Mouse (Mus musculus) brown adipose tissue, adult 24 weeks (tissue): ENCODE measurements around the gene Nxnl2. TPM values are rescaled to one million over a fixed set of nuclear protein-coding genes. Genes with fewer than 3 reads are reported as not detected.
A peak's percentile ranks its signal among the peaks of the same experiment; 100 is the strongest.

ENCODE experiments used
- H3K27ac ChIP-seq: fragments of 200-500 bp; replicated peaks from 2 replicates; pipeline ENCODE4 v1.5.1; 2012; ENCODE audit warnings: low read depth, mild to moderate bottlenecking, low read length
- H3K4me1 ChIP-seq: fragments of 200-500 bp; 2 replicates; pipeline ENCODE4 v1.6.1; 2012; ENCODE audit warnings: low read length, mixed read lengths; ENCODE audit not compliant: control insufficient read depth, insufficient read depth, insufficient read length
- H3K4me3 ChIP-seq: fragments of 200-500 bp; 2 replicates; pipeline ENCODE4 v1.5.1; 2012; ENCODE audit warnings: low read depth, mild to moderate bottlenecking, low read length, moderate library complexity; ENCODE audit not compliant: insufficient read depth
- polyA plus RNA-seq: library from polyadenylated mRNA; stranded (reverse); fragments of >200 nt; gene quantifications from 2 replicates; pipeline ENCODE4 v1.2.4, GENCODE M21; 2012; ENCODE audit not compliant: missing spikeins, insufficient read depth, insufficient read length

The Nxnl2 gene
- polyA plus RNA-seq, 1 experiment: not detected

GRCm38 (mm10) chr13:51156014-51156386 lies 14.8 kb upstream of the Nxnl2 start:
- no peaks in the 10 kb centered on the region for H3K4me1 ChIP-seq
- H3K27ac ChIP-seq: no peak overlapping the region
- no peak overlapping the region for H3K4me3 ChIP-seq

- Histone ChIP-seq H3K4me1 (no peaks in the 10 kb centered on the region), H3K4me3 (no peak overlapping the region), H3K27ac (no peak overlapping the region)
These were observed 13.5 kb upstream of the Nxnl2 start for GRCm38 (mm10) chr13:51157291-51157690.

- Histone ChIP-seq H3K4me1 (no peaks in the 10 kb centered on the region), H3K4me3 (no peak overlapping the region), H3K27ac (no peak overlapping the region)
These were observed 9.2 kb upstream of the Nxnl2 start for GRCm38 (mm10) chr13:51161672-51162071.

GRCm38 (mm10) chr13:51162246-51162645 lies 8.6 kb upstream of the Nxnl2 start:
- Histone ChIP-seq H3K4me1 (no peaks in the 10 kb centered on the region), H3K27ac (no peak overlapping the region)

GRCm38 (mm10) chr13:51166711-51167110 lies 4.1 kb upstream of the Nxnl2 start:
- Histone ChIP-seq H3K4me3 (no peak overlapping the region), H3K27ac (no peak overlapping the region)

More at GRCm38 (mm10) chr13:51162246-51162645, 8.6 kb upstream of the Nxnl2 start:
- H3K4me3 ChIP-seq: no peak overlapping the region

GRCm38 (mm10) chr13:51170215-51170614 lies 607 bp upstream of the Nxnl2 start:
- Histone ChIP-seq H3K4me1 (peaks cover 2% of the 10 kb centered on the region; the same call in 1 of the 2 replicates), H3K27ac (no peak overlapping the region), H3K4me3 (0 out of 2 replicates have a peak overlapping the region, but pooled peaks have one; percentile 15)

More at GRCm38 (mm10) chr13:51166711-51167110, 4.1 kb upstream of the Nxnl2 start:
- H3K4me1 ChIP-seq: peaks cover 2% of the 10 kb centered on the region; the same call in 1 of the 2 replicates

- Histone ChIP-seq H3K4me3 (no peak overlapping the region), H3K27ac (no peak overlapping the region), H3K4me1 (peaks cover 2% of the 10 kb centered on the region; the same call in 1 of the 2 replicates)
These were observed 1.8 kb downstream of the Nxnl2 start for GRCm38 (mm10) chr13:51172601-51173000.

GRCm38 (mm10) chr13:51178932-51179331 lies 8.1 kb downstream of the Nxnl2 start:
- no peak overlapping the region for H3K27ac ChIP-seq
- no peaks in the 10 kb centered on the region for H3K4me1 ChIP-seq

GRCm38 (mm10) chr13:51179362-51179761 lies 8.5 kb downstream of the Nxnl2 start:
- H3K27ac ChIP-seq: no peak overlapping the region
- no peaks in the 10 kb centered on the region for H3K4me1 ChIP-seq
- no peak overlapping the region for H3K4me3 ChIP-seq

More at GRCm38 (mm10) chr13:51178932-51179331, 8.1 kb downstream of the Nxnl2 start:
- no peak overlapping the region for H3K4me3 ChIP-seq

- no peak overlapping the region for H3K27ac ChIP-seq
- no peak overlapping the region for H3K4me3 ChIP-seq
- no peaks in the 10 kb centered on the region for H3K4me1 ChIP-seq
These were observed 11.4 kb downstream of the Nxnl2 start for GRCm38 (mm10) chr13:51182236-51182635.

- Histone ChIP-seq H3K4me3 (no peak overlapping the region), H3K4me1 (no peaks in the 10 kb centered on the region), H3K27ac (no peak overlapping the region)
These were observed 14.1 kb downstream of the Nxnl2 start for GRCm38 (mm10) chr13:51184896-51185295.

GRCm38 (mm10) chr13:51190336-51190735 lies 19.5 kb downstream of the Nxnl2 start:
- Histone ChIP-seq H3K27ac (no peak overlapping the region), H3K4me3 (no peak overlapping the region), H3K4me1 (no peaks in the 10 kb centered on the region)

GRCm38 (mm10) chr13:51191416-51192140 lies 20.8 kb downstream of the Nxnl2 start:
- H3K4me1 ChIP-seq: no peaks in the 10 kb centered on the region
- H3K27ac ChIP-seq: no peak overlapping the region
- no peak overlapping the region for H3K4me3 ChIP-seq

- no peaks in the 10 kb centered on the region for H3K4me1 ChIP-seq
- H3K27ac ChIP-seq: no peak overlapping the region
- H3K4me3 ChIP-seq: no peak overlapping the region
These were observed 23.1 kb downstream of the Nxnl2 start for GRCm38 (mm10) chr13:51193893-51194292.

GRCm38 (mm10) chr13:51197699-51198098 lies 26.9 kb downstream of the Nxnl2 start:
- H3K27ac ChIP-seq: no peak overlapping the region

GRCm38 (mm10) chr13:51198186-51198585 lies 27.4 kb downstream of the Nxnl2 start:
- no peaks in the 10 kb centered on the region for H3K4me1 ChIP-seq
- H3K27ac ChIP-seq: no peak overlapping the region
- no peak overlapping the region for H3K4me3 ChIP-seq

More at GRCm38 (mm10) chr13:51197699-51198098, 26.9 kb downstream of the Nxnl2 start:
- Histone ChIP-seq H3K4me3 (no peak overlapping the region), H3K4me1 (no peaks in the 10 kb centered on the region)
